Mouse (Mus musculus) forebrain, embryonic 15.5 days (tissue): ENCODE measurements around the gene Mitf. TPM values are rescaled to one million over a fixed set of nuclear protein-coding genes. Genes with fewer than 3 reads are reported as not detected.

ENCODE experiments used
- ATAC-seq: fragments of 200-750 bp; cut with Nextera tagmentation; replicated peaks from 2 replicates; pipeline ENCODE4 v1.8.0; 2017; ENCODE audit warnings: mild to moderate bottlenecking, moderate TSS enrichment, moderate library complexity
- H3K27ac ChIP-seq: fragments of 300-500 bp; sonication (generic); replicated peaks from 2 replicates; pipeline ENCODE4 v1.5.1; 2015; ENCODE audit warnings: mild to moderate bottlenecking, inconsistent platforms
- H3K27me3 ChIP-seq: fragments of 300-500 bp; sonication (generic); 2 replicates; pipeline ENCODE4 v1.6.1; 2015; ENCODE audit warnings: inconsistent platforms
- H3K36me3 ChIP-seq: fragments of 300-500 bp; sonication (generic); 2 replicates; pipeline ENCODE4 v1.6.1; 2015; ENCODE audit warnings: mild to moderate bottlenecking, inconsistent platforms
- H3K4me1 ChIP-seq: fragments of 300-500 bp; sonication (generic); 2 replicates; pipeline ENCODE4 v1.6.1; 2015; ENCODE audit warnings: inconsistent platforms
- H3K4me2 ChIP-seq: fragments of 300-500 bp; sonication (generic); replicated peaks from 2 replicates; pipeline ENCODE4 v1.6.1; 2015; ENCODE audit warnings: mild to moderate bottlenecking, inconsistent platforms
- H3K4me3 ChIP-seq: fragments of 300-500 bp; sonication (generic); 2 replicates; pipeline ENCODE4 v1.5.1; 2015; ENCODE audit warnings: mild to moderate bottlenecking, inconsistent platforms
- H3K9ac ChIP-seq: fragments of 300-500 bp; sonication (generic); replicated peaks from 2 replicates; pipeline ENCODE4 v1.6.1; 2015; ENCODE audit warnings: mild to moderate bottlenecking, inconsistent platforms
- H3K9me3 ChIP-seq: fragments of 300-500 bp; sonication (generic); 2 replicates; pipeline ENCODE4 v1.6.1; 2016; ENCODE audit warnings: inconsistent platforms
- WGBS: fragments of 180-500 bp; shearing (Covaris S2); methylation state at CpG from one replicate; pipeline ENCODE4 v1.1.7; 2015; ENCODE audit warnings: mixed read lengths; 5-methylcytosine and 5-hydroxymethylcytosine counted together
- polyA plus RNA-seq: library from polyadenylated mRNA; unstranded; fragments of >200 nt; fragmentation: Nextera tagmentation; extraction: Ambion mirVana; gene quantifications from 2 replicates; pipeline ENCODE4 v1.2.1, GENCODE M21; 2015

The Mitf gene
- polyA plus RNA-seq, 1 experiment from 2014 or later: 1.9 TPM

DNA sequence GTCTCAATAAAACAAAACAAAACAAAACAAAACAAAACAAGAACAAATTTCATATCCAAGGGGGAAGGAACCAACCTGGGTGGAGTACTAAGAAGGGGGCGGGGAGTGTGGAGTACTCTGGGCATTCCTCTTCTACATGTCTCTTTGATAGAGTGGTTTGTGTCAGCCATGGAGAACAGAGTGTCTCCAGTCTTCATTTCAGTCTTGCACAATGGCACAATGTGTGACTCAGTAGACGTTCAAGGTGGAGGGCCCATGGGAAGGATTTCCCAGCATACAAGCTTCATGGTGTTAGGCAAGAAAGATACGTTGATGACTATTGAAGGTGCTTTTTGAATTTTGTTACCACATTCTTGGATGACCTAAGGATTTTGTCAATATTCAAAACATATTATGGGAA is 117.4 kb downstream of the Mitf start:
- no peak for ATAC-seq
- H3K27me3 ChIP-seq: no peaks in the 10 kb centered on the region
- no peak overlapping the region for H3K4me2 ChIP-seq
- H3K4me3 ChIP-seq: no peak overlapping the region
- H3K27ac ChIP-seq: no peak overlapping the region
- H3K36me3 ChIP-seq: no peaks in the 10 kb centered on the region
- H3K9ac ChIP-seq: no peak overlapping the region
- no peaks in the 10 kb centered on the region for H3K9me3 ChIP-seq
- no peaks in the 10 kb centered on the region for H3K4me1 ChIP-seq
- WGBS: 91% methylated on average over 3 of the region's 3 CpGs

DNA sequence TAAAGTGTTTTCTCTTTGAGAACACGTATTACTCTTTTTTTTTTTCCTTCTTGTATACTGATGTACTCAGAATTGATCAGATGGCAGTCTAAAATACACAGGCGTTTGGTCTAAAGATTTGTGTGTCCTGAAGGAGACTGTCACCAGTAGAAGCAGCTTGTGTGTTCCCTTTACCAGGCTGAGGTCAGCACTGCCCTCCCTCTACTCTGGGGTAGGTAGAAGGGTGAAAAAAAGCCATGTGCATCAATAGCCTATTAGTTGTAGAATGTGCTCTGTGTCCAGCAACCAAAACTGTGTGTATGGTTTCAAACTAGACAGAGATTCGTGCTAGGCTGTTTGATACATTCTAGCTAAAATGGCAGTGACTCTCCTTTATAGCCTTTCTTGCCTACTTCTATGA is 122.2 kb downstream of the Mitf start:
- H3K9me3 ChIP-seq: no peaks in the 10 kb centered on the region
- H3K4me1 ChIP-seq: no peaks in the 10 kb centered on the region
- no peak overlapping the region for H3K4me2 ChIP-seq
- ATAC-seq: no peak
- H3K4me3 ChIP-seq: no peak overlapping the region
- H3K27ac ChIP-seq: no peak overlapping the region
- no peaks in the 10 kb centered on the region for H3K36me3 ChIP-seq
- no peaks in the 10 kb centered on the region for H3K27me3 ChIP-seq
- WGBS: 64% methylated on average over 3 of the region's 3 CpGs
- no peak overlapping the region for H3K9ac ChIP-seq

DNA sequence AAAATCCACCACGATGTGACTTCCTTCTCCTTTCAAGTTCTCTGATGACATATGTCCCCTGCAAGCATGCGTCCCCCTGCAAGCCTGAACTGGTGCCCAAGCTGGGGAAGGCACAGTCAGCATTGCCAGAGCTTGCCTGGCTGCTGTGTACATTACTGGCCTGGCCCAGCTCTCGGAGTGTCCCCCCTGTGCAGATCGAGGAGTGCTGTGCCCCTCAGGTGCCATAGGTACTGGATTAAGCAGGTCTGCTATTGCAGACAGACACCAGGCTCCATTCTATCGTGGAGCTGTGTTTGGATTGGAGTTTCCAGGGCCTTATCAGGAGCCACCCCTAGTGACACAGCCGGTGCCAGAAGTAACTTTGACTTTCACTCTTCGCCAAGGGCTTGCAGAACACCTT is 122.6 kb downstream of the Mitf start:
- no peaks in the 10 kb centered on the region for H3K36me3 ChIP-seq
- ATAC-seq: no peak
- no peak overlapping the region for H3K4me2 ChIP-seq
- H3K4me3 ChIP-seq: no peak overlapping the region
- H3K27me3 ChIP-seq: no peaks in the 10 kb centered on the region
- H3K9ac ChIP-seq: no peak overlapping the region
- no peak overlapping the region for H3K27ac ChIP-seq
- no peaks in the 10 kb centered on the region for H3K9me3 ChIP-seq
- no peaks in the 10 kb centered on the region for H3K4me1 ChIP-seq
- 71% methylated on average over 7 of the region's 7 CpGs for WGBS

DNA sequence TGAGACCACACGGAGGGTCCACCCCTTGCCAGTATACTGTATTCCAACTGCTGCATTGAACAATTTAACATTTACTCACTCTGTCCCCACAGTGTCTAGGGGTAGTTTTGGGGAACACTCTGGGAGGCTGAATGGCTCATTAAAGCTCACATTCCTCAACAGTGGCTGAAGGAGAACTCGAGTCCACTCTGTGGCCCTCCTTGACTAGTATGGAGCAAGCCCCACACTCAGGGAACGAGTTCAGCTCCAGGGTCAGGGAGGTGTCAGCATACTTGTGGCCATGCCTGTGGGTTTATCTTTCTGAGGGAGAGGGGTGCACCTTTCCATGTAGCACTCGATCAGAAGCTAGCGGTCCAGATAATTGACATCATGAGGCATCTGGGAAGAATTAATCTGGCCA is 130.3 kb downstream of the Mitf start:
- H3K4me1 ChIP-seq: peaks cover 22% of the 10 kb centered on the region
- 54% methylated on average over 5 of the region's 5 CpGs for WGBS
- H3K27me3 ChIP-seq: peaks cover 7% of the 10 kb centered on the region; the same call in 1 of the 2 replicates
- H3K9me3 ChIP-seq: no peaks in the 10 kb centered on the region
- no peak overlapping the region for H3K4me3 ChIP-seq
- H3K4me2 ChIP-seq: no peak overlapping the region
- no peak overlapping the region for H3K27ac ChIP-seq
- H3K36me3 ChIP-seq: no peaks in the 10 kb centered on the region
- H3K9ac ChIP-seq: no peak overlapping the region
- ATAC-seq: no peak

DNA sequence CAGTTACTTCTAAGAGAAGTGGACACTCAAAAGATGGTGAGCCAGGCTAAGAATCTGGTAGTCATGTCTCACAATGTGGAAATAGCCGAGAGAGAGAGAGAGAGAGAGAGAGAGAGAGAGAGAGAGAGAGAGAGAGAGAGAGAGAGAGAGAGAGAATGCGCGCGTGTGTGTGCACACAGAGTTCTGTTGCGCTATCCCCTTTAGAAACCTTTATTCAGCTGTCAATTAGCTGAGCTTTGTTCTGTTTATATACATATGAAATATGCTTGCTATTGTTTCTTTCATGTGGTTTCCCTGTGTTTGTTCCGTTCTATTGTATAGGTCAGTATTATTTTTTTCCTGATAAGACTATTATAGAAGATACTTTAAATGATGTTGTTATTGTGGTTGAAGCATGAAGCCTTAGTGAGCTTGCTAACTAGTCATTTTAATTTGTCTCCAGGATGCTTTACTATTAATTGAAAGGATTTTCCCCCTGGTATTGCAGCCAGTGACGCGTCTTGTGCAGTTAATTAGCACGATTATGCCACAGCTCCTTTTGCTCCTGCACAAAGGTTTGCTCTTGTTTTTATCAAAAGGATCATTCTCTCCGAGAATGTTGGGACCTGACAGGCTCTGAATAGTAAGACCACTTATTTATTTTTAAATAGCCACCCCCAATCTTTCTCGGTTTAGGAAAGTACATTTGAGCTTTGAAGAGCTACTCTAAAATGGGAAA is 131.2 kb downstream of the Mitf start:
- Histone ChIP-seq H3K27me3 (peaks cover 9% of the 10 kb centered on the region; the same call in 1 of the 2 replicates), H3K36me3 (no peaks in the 10 kb centered on the region), H3K9ac (0 out of 2 replicates have a peak overlapping the region, but pooled peaks have one; percentile 19), H3K9me3 (no peaks in the 10 kb centered on the region), H3K4me2 (peak overlapping the region; percentile 37), H3K4me3 (0 out of 2 replicates have a peak overlapping the region, but pooled peaks have one; percentile 8), H3K4me1 (peaks cover 22% of the 10 kb centered on the region), H3K27ac (no peak overlapping the region)
- ATAC-seq: peak; percentile 51; the same call in 1 of the 2 replicates
- under 1% methylated on average over 11 of the region's 11 CpGs for WGBS

DNA sequence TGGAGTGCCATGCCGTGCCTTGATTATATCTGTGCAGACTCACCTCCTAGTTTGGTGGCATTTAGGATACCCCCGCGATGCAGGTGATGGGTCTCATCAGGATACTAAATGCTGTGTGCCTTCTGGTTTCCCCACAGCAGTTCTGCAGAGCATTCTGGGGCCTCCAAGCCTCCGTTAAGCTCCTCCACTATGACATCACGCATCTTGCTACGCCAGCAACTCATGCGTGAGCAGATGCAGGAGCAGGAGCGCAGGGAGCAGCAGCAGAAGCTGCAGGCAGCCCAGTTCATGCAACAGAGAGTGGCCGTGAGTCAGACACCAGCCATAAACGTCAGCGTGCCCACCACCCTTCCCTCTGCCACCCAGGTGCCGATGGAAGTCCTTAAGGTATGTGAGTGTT is 134.1 kb downstream of the Mitf start:
- H3K9me3 ChIP-seq: no peaks in the 10 kb centered on the region
- no peaks in the 10 kb centered on the region for H3K36me3 ChIP-seq
- no peak overlapping the region for H3K4me2 ChIP-seq
- WGBS: 33% methylated on average over 12 of the region's 12 CpGs
- H3K27ac ChIP-seq: no peak overlapping the region
- H3K27me3 ChIP-seq: peaks cover 11% of the 10 kb centered on the region; the same call in 1 of the 2 replicates
- no peak overlapping the region for H3K4me3 ChIP-seq
- H3K4me1 ChIP-seq: peaks cover 22% of the 10 kb centered on the region
- H3K9ac ChIP-seq: no peak overlapping the region
- 0 out of 2 replicates have a peak, but pooled peaks have one; percentile 26 for ATAC-seq

DNA sequence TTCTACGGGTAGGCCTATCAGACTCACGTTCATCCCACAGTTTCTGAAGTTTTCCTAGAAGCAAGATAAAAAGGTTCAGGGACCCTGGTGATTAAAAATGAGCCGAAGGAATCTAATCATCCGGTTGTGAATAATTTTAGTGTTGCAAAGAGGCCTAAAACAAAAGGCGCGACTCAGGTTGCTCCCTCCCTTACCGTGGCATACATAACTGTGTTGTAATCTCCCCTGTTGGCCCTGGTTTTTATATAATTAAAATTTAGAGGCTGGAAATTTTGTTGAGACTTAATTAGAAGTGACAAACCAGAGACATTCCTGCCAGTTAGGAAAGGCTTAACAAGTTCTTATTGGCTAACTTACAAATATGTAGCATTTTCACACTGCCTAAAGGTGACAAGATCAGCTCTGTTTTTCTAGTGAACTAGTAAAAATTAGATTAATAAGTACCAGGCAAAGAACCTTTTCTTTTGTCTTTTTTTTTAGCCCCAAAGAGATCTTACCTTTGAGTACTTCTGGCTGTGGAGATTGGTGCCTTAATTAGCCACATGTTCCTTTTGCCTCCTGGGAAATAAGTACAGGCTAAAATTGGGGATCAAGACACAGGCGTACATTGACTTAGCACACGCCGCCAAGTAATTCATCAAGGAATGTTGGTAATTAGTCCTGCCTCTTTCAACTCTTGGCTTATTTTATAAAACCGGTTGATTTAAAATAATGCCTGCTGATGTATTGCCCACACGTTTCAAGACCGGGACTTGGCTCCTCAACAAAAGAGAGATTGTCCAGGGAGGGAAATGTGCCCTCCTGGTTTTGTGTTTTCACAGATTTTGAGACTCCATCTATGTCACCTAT is 143.4 kb downstream of the Mitf start:
- Histone ChIP-seq H3K9me3 (no peaks in the 10 kb centered on the region), H3K4me2 (no peak overlapping the region), H3K27me3 (no peaks in the 10 kb centered on the region), H3K27ac (no peak overlapping the region), H3K36me3 (no peaks in the 10 kb centered on the region), H3K4me1 (peaks cover 15% of the 10 kb centered on the region; the same call in 1 of the 2 replicates), H3K4me3 (no peak overlapping the region), H3K9ac (no peak overlapping the region)
- WGBS: 12% methylated on average over 13 of the region's 13 CpGs
- peak; percentile 57; the same call in 1 of the 2 replicates for ATAC-seq

DNA sequence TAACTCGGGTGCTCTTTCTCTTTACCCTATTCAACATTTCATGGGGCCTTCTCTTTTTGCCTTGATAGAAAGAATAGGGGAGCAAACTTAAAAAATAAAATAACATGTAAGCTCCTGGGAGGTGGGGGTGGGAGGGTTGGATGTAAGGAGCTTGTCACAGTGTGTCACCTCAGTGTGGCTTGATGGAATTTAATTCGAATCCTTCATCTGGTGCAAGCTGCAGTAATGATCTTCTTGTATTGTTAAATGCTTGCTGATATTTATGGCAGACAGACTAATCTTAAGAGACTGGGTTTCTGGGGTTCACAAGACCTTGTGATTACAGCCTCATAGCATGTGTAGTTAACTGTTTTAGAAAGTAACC is 144.0 kb downstream of the Mitf start:
- Histone ChIP-seq H3K9me3 (no peaks in the 10 kb centered on the region), H3K4me2 (no peak overlapping the region), H3K36me3 (no peaks in the 10 kb centered on the region), H3K27ac (no peak overlapping the region), H3K9ac (no peak overlapping the region), H3K4me1 (peaks cover 15% of the 10 kb centered on the region; the same call in 1 of the 2 replicates), H3K4me3 (no peak overlapping the region), H3K27me3 (no peaks in the 10 kb centered on the region)
- ATAC-seq: 0 out of 2 replicates have a peak, but pooled peaks have one; percentile 2
- 7% methylated on average over 2 of the region's 2 CpGs for WGBS

DNA sequence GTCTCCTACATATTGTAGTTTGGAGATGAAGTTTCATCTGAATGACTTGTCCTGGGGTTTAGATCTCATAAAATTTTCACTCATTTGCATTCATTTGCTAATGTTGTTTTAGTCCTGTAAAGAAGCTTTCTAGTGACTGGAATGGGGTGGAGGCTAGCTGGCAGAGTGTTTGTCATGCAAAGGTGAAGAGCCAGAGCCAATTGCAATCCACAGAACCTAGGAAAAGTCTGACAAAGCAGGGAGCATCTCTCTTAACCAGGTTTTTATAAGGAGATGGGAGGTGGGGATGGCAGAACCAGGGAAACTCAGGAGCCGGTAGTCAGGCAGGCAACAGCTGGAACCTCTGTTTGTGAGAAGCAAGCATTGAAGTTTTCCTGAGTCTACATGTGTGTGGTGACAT is 144.9 kb downstream of the Mitf start:
- no peak overlapping the region for H3K4me3 ChIP-seq
- H3K9ac ChIP-seq: no peak overlapping the region
- H3K36me3 ChIP-seq: no peaks in the 10 kb centered on the region
- H3K27ac ChIP-seq: no peak overlapping the region
- no peak overlapping the region for H3K4me2 ChIP-seq
- no peaks in the 10 kb centered on the region for H3K27me3 ChIP-seq
- ATAC-seq: no peak
- 78% methylated on average over 1 of the region's 1 CpGs for WGBS
- no peaks in the 10 kb centered on the region for H3K9me3 ChIP-seq
- peaks cover 15% of the 10 kb centered on the region; the same call in 1 of the 2 replicates for H3K4me1 ChIP-seq

DNA sequence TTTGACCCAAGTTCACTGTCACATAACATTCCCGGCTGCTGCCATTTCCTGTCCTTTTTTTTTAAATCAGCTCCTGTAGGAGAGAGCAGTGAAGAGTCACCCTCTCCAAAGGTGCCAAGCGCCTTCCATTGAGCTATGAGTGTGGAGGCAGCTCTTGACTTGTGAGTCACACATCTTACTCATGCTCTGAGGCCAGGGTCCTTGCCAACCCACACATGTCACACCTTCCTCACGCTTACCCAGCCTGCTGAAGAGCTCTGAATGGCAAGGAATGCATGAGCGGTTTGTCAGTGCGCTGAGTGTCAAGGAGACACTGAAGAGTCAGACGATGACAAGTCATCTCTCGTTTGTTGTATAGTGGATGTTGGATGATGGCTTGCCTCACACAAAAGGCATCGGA is 146.0 kb downstream of the Mitf start:
- H3K36me3 ChIP-seq: no peaks in the 10 kb centered on the region
- peaks cover 15% of the 10 kb centered on the region; the same call in 1 of the 2 replicates for H3K4me1 ChIP-seq
- WGBS: 71% methylated on average over 8 of the region's 8 CpGs
- ATAC-seq: no peak
- no peak overlapping the region for H3K27ac ChIP-seq
- H3K9ac ChIP-seq: no peak overlapping the region
- no peaks in the 10 kb centered on the region for H3K9me3 ChIP-seq
- no peaks in the 10 kb centered on the region for H3K27me3 ChIP-seq
- H3K4me2 ChIP-seq: no peak overlapping the region
- H3K4me3 ChIP-seq: no peak overlapping the region

DNA sequence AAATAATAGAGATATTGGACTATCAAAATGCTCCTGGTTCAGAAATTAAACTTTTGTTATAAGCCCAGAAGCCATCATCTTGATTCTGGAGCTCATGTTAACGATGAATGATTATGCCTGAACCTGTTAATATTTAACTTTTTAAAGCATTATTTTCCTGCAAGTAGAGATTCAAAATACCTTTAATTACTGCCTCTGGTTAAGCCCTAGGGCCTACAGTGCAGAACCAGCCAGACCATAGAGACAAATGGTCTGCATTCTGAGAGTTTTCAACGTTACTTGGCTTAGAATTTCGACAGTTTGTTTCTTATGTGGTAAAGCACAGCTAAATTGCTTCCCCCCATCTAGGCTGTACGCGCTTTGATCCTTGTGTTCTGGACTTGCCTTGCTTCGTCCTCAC is 149.3 kb downstream of the Mitf start:
- WGBS: 84% methylated on average over 6 of the region's 6 CpGs
- Histone ChIP-seq H3K36me3 (no peaks in the 10 kb centered on the region), H3K27me3 (no peaks in the 10 kb centered on the region), H3K4me3 (no peak overlapping the region), H3K9me3 (no peaks in the 10 kb centered on the region), H3K4me1 (no peaks in the 10 kb centered on the region), H3K4me2 (no peak overlapping the region), H3K9ac (no peak overlapping the region), H3K27ac (no peak overlapping the region)
- ATAC-seq: no peak

DNA sequence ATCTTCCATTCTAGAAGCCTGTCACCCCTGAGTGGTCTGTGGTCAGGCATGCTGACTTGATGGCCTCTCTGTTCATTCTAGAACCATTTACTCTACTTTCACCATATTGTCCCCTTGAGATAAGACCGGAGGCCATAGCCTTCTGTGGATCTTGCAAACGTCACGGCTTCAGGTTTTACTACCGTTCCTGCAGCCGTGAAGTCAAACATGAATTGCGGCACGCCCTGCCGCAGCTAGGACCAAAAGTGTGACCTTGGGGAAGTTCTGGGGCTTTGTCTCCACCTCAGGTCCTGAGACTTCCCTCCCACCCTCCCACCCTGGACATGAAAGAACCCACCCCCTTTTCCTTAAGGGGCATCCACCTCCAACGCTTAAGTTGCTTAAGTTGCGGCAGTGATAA is 149.8 kb downstream of the Mitf start:
- no peaks in the 10 kb centered on the region for H3K4me1 ChIP-seq
- H3K36me3 ChIP-seq: no peaks in the 10 kb centered on the region
- H3K9me3 ChIP-seq: no peaks in the 10 kb centered on the region
- H3K27ac ChIP-seq: no peak overlapping the region
- H3K27me3 ChIP-seq: no peaks in the 10 kb centered on the region
- ATAC-seq: no peak
- no peak overlapping the region for H3K9ac ChIP-seq
- H3K4me2 ChIP-seq: no peak overlapping the region
- WGBS: 89% methylated on average over 10 of the region's 10 CpGs
- no peak overlapping the region for H3K4me3 ChIP-seq
